Mouse (Mus musculus): ENCODE measurements around the gene Slc16a6.
"Not testable (repeated sequence)": the region's sequence is repeated elsewhere in the genome, so short reads cannot be mapped to it uniquely, and the experiment has no call there.

Slc16a6 gene

DNA sequence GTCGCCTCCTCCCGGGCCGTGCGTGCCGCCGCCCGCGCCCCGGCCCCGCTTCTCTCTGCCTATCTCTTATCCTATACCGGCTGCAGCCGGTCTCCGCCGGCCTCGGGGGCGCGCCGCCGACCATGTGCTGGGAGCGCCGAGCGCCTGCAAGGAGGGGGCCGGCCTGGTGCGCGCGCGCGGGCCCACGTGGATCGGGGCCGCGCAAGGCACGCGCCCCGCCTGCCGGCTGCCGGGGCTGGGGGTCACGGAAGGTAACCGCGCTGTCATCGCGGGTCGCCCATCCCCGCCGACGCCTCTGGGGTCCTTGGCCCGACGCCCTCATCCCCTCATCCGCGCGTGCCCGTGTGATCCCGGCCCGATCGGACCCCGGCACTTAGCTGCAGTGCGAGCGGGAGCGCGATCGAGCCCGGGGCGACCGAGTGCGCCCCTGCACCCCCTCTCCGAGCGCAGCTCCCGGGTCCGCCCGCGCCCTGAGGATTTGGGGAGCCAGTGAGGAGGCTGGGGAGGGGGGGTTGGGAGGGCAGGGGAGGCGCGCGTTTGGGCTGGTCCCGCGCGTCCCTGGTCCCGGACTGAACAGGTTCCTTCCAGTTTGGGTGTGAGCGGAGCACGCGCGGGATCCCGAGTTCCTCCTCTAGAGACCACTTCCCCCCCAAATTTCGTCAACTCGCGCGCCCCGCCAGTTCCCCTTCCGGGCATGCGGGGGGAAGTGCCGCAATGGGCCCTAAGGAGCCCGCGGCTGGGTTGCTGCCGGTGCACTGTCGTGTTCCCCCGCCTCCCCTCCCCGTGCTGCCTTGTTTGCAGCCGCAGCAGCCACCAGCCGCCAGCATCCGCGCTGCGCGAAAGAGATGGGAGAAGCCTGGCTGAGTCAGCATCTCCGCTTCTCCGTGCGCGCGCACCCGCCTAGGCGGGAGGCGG, at the start of gene Slc16a6, which contains the start of gene Arsg:
Gene Slc16a6 (minus strand): TSS at position 428 of the 915 bp plus-strand sequence.
Gene Arsg (plus strand): TSS at position 204 of the 915 bp plus-strand sequence.
- peak; percentile 91 for DNase-seq

GRCm38 (mm10) chr11:109520958-109521357, 47.6 kb upstream of the Slc16a6 start:
- no peak for DNase-seq

- DNase-seq = no peak
Measured at GRCm38 (mm10) chr11:109517816-109518215, 44.4 kb upstream of the Slc16a6 start.

DNA sequence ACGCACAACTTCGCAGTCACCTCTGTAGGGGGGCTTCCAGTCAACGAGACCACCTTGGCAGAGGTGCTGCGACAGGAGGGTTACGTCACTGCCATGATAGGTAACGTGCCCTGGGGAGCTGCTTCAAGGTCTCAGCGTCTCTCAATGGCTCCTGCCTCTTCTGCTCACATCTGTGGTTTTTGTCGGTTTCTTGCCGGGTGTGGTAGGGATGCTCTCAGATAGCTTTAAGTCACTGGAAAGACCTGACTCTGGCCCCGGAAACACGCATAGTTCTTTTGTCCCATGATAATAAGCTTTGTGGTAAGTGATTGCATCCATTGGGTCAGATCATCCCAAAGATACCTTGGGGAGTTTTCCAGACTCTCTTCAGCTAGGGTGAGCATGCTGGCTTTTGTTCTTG, 43.9 kb upstream of the Slc16a6 start:
- DNase-seq = no peak

GRCm38 (mm10) chr11:109514064-109514612, 40.7 kb upstream of the Slc16a6 start:
- no peak for DNase-seq

DNA sequence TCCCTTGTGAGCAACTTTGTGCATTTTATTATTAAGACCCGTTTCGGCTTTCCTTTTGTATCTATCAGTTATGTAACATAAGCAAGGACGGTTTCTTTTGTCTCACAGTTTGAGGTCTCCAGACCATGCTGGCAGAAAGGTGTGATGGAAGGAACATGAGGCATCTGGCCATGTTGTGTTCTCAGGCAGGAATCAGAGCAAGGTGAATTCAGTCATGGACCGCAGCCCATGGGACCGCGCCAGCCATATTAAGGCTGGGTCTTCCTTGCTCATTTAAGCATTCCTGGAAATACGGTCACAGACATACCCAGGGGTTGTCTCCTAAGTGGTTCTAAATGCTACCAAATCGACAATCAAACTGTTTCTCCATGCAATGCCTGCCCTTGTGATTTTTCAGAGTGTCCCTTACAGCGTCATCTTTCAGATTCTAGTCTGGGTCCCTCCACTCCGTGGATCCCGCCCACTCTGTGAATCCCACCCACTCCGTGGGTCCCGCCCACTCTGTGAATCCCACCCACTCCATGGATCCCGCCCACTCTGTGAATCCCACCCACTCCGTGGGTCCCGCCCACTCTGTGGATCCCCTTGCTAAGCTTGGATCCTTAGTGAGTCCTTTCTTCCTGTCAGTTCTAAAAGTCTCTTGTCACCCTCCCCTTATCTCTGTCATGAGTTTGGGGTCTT, 39.7 kb upstream of the Slc16a6 start:
- peak; percentile 57 for DNase-seq

GRCm38 (mm10) chr11:109507068-109507467, 33.7 kb upstream of the Slc16a6 start:
- peak; percentile 65 for DNase-seq

DNA sequence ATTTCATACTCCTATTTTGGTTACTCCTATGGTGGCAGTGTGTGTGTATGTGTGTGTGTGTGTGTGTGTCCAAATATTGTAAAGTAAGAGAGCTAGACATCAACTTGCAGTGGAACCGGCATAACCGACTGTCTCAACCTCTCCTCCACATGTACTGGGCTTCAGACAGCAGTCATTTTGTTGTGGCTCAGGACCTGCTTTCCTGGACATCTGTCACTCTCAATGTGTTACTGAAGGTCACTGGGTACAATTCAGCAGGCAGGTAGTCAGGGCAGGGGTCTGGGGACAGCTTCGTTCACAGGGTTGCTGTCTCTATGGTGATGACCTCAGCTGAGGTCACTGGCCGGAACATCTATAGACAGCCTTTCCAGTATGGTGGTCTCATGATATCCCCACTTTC, 32.4 kb upstream of the Slc16a6 start:
- DNase-seq = peak; percentile 52

DNA sequence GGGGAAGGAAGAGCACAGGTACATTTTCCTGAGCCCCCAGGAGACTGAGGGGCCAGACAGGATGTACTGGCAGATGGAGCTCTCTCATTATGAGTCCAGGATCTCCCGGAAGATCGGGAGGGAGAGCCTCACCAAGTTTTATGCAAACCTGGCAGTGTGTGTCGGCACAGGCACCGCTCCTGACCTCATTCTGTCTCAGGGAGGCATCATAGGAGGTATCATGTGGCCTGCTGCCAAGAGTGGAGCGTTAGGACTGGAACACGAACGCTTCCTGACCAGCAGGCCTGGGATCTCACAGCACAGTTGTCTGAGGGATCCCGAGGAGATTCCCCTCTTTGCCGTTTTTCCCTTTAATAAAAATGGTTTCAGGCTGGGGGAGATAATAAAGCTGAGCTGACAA, 31.6 kb upstream of the Slc16a6 start:
- DNase-seq = peak; percentile 98

- DNase-seq = peak; percentile 85
Measured at GRCm38 (mm10) chr11:109500206-109500605, 26.8 kb upstream of the Slc16a6 start.

DNA sequence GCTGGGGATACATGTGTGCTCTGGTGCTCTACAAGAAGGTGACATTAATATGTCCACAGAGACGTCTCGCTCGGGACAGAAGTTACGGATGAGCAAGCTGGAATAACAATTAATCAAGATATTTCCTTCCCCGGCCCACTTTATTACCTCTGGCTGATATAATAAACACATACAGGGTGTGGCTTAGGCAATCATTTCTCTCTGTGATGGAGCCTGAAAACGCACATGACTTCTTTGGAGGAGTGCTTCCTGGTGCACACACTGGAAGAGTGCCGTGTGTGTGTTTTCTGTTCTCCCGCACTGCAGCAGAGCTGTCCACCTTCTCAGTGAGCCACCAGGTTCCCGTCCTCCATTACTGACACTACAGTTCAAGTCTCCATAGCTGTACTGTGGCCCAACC, 24.6 kb upstream of the Slc16a6 start:
- no peak for DNase-seq

GRCm38 (mm10) chr11:109496996-109497714, 23.8 kb upstream of the Slc16a6 start:
- DNase-seq = no peak

GRCm38 (mm10) chr11:109496475-109496993, 23.1 kb upstream of the Slc16a6 start:
- no peak for DNase-seq

- DNase-seq = no peak
Measured at GRCm38 (mm10) chr11:109495771-109496474, 22.5 kb upstream of the Slc16a6 start.

DNA sequence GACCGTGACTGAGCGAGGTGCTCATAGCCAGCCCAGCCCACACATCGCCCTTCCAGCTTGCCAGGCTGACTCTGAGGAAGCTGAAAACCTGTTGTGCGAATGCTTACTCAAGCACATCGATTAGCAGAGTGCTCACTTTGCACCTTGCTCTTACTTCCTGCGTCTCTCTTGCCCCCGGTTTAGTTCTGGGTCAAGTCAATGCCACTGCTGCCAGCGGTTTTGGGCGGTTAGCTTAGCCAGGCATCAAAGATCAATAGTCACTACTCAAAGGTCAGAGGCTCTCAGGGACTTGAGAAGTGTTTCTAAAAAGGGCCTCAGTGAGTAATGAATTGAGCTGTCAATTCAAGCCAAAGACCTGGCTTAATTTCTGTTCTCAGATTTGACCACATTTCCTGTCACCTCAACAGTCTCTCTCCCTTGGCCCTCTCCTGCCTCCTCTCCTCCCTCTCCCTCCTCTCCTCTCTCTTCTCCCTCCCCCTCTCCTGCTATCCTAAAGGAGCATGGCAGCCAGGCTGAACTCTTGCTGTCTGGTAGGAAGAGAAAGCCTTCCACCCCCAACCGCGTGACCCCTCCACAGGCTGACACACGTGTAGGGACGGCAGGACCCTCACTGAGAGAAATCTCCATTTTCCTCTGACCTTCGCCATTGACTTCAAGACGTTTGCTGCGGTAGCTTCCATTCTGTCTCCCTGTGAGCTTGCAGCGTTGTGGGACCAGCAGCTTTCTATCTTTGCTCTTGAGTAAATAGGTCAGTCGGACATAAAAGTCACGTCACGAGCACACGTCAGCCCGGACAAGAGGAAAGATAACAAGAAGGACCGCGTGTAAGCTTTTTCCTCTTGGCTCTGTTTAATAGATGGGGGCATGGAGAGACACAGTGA, 21.7 kb upstream of the Slc16a6 start:
- DNase-seq = no peak

- not testable (repeated sequence) for DNase-seq
Measured at GRCm38 (mm10) chr11:109492847-109493464, 19.6 kb upstream of the Slc16a6 start.

DNA sequence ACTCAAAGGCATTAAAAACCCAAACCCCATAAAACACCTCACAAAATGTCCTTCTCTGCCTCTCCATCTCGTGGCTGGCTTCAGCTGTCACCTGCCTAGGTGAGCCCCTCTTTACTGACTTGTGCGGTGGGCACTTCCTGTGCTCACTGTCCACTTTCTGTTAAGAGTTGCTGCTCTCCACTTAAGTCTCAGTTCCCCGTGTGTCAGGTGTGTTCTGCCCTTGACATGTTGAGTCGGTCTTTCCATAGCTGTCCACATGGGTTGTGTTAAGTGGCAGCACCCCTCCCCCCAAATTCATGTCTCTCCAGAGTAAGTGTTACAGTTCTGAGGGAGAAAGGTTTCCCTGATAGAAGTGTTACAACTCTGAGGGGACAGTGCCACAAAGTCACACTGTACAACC, 18.4 kb upstream of the Slc16a6 start:
- no peak for DNase-seq

DNA sequence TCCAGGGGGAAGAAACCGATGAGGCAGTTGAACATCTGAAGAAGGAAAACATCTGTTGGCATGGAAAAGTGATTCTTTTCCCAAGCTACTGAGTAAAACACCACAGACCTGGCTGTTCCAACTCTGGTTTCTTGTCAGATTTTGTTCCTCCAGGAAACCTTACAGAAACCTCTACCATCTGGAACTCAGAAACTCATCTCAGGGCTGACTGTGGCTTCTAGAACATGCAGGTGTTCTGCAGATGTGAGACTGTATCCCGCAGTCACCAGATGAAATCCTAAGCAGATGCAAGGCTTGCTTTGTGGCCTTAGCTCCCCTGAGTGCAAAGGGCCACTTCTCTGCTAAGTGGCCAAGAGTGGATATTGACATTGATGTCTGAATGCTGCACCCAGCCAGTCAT, 16.4 kb upstream of the Slc16a6 start:
- DNase-seq = no peak

DNA sequence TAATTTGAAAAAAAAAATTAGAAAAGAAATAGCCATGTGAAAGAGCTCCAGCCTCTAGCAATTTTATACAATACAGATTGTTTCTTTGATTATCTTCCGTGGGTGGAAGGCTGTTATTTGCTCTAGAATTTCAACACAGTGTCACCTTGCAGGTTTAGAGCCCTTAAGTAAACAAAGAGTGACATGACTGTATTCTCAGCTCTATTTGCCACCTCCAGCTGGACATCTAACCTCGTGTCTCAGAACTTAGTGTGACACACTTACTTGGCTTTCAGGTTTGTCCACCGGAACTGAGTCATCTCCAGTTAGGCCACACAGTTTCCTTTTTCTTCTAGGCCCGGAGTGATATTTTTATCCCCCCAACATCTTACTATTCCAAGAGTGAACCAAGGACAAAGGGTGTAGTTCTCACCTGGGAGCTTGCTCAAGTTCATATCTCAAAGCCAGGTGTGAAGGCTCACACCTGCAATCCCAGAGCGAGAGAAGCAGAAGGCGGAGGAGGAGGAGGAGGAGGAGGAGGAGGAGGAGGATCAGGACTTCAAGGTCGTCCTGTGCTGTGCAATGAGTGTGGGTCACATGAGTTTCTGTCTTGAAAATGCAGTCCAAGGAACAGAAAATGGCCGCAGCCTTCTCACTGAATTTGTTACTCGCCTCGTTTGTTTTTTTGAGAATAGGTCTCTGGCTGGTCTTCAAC, 14.7 kb upstream of the Slc16a6 start:
- no peak for DNase-seq

DNA sequence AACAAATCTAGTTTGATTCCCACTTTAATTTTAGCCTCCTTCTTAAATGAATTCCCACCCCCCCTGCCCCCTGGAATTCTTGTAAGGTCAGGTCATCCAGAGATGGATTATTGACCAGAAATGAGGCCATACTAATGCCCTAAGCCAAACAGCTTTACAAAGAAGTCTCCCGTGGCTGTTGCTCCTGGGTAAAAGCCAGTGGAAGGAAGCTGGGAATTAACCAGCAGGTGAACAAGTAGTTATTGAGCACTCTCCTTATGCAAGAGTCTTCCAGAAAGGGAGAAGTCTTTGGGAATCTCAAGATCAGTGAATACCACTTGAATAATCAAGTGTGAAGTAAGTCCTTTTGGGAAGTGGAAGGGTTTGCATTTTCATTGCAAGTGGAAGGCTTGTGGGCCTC, 13.7 kb upstream of the Slc16a6 start:
- DNase-seq = no peak

Data from cerebellum, adult 9-11 months (tissue).